Mouse (Mus musculus) lung, postnatal 25 days (tissue): ENCODE results near the gene Ets1.

Experiments used
- DNase-seq: peaks from one replicate; pipeline ENCODE4 v3.0.0; 2022; ENCODE audit warnings: low spot score

Gene Ets1

DNA sequence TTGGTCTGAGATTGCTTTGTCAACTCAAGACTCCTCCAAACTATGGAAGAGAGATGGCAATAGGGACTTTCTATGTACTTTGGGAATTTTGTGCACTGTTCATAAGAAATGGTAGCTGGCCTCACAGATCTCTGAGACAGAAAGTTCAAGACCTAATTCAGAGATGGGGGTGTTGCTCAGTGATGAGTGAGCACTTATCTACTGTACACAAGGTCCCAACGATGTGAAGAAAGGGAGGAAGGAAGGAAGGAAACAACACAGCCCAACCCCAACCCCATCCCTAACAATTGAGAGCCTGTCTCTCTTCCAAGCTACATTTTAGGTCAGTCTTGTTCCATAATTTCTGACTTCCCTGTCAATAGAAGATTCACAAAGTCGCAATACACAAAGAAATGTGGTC lies 125.3 kb downstream of the Ets1 start:
- DNase-seq = peak; percentile 66

GRCm38 (mm10) chr9:32764374-32764773 lies 128.4 kb downstream of the Ets1 start:
- no peak for DNase-seq

GRCm38 (mm10) chr9:32765123-32765522 lies 129.1 kb downstream of the Ets1 start:
- DNase-seq = no peak

- no peak for DNase-seq
Measured at GRCm38 (mm10) chr9:32778866-32779265, 142.8 kb downstream of the Ets1 start.

- DNase-seq = no peak
Measured at GRCm38 (mm10) chr9:32782391-32783092, 146.5 kb downstream of the Ets1 start.

DNA sequence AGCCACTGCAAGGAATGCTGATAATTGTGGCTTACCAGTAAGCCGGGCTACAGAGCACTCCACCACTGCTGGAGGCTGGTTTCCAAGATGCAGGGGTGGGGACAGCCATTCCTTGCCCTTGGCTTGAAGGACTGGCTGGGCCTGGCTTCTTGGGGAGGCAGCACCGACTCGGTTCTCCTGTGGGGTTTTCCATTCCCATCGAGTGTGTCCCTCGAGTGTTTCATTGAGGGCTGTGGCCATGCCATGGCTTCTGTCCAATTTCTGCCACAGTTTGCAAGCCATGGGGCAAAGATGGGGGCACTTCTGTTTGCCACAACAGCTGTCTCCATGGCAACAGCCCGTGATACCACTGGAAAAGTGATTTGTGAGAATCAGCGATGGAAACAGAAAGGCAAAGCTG lies 151.1 kb downstream of the Ets1 start:
- DNase-seq = no peak

- DNase-seq = peak; percentile 31
Measured at GRCm38 (mm10) chr9:32787615-32788014, 151.6 kb downstream of the Ets1 start.

DNA sequence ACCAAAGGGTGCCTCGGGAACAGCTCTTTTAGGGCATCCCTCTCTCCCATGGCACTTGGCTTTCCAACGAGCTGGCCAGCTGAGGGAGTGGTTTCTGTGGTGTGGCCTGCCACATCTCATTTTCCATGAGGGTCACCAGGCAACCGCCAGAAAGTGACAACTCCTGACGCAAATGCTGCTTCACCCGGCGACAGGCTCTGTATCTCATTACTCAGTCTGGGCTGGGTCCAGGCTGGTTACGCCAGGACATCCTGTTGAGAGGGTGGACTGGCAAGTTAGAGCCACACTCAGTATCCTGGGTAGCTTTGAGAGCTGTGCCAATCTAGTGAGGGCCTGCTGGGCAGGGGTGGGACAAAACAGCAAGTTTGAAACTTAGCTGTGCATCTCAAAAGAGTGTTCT lies 153.3 kb downstream of the Ets1 start:
- peak; percentile 52 for DNase-seq

GRCm38 (mm10) chr9:32791699-32792098 lies 155.7 kb downstream of the Ets1 start:
- no peak for DNase-seq

- DNase-seq = no peak
Measured at GRCm38 (mm10) chr9:32798171-32798570, 162.2 kb downstream of the Ets1 start.

DNA sequence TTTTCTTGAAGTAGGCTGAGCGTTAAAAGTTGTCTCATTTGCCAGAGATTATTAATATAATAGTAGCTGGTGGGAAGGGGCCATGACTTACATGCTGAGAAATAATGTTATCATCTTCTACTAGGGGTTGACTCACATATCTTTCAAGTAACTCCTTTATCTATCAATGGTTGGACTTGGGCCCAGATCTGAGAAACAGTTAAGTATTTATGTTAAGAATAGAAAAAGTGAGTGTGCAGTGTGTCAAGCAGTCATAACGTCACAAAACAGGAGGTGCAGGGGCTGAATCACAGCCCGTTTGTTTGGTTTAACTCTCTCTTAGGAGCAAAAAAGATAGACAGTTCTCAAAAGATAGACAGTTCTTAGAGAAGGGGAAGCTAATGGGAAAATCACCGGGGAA lies 170.1 kb downstream of the Ets1 start:
- DNase-seq = no peak
